Mouse (Mus musculus): ENCODE data around the gene Kdm4a.

DNA sequence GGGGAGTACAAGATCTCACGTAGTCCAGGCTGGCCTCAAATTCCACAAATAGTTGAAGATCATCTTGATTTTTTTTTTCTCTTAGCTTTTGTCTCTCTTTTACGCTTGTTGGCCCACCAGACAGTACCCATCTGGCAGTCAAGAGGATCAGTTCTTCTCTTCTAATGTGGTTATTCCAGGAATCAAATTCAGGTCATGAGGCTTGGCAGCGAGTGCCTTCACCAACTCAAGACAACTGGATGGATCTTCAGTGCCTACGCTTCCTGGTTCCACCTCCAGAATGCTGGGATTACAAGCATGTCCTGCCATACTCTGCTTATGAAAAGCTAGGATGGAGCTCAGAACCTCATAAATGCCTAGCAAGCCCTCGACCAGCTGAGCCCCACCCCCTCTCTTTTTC lies 48.5 kb downstream of the Kdm4a start:
- TF ChIP-seq CTCF (conservative IDR thresholded peaks at IDR 0.05; ENCODE audit: low read length) (no peak), NANOG (IDR thresholded peaks at IDR 0.05; ENCODE audit: borderline replicate concordance, low read length) (no peak)

Data from E14TG2a.4 (cell line).